In genomic region chr8:70316511-70317504, GRCm38 (mm10) we compare ENCODE assay signal across 8 mouse cellular contexts. TPM values are rescaled to one million over a fixed set of nuclear protein-coding genes. Genes with fewer than 3 reads are reported as not detected.
DNase-seq lines count a peak whose midpoint lies in the region; ATAC-seq and TF ChIP-seq lines count a peak whose summit lies in the region.

No protein-coding gene starts in this region.

- peak overlapping the region; percentile 84 for H3K4me2 ChIP-seq in lung, embryonic 14.5 days

- peaks cover 17% of the 10 kb centered on the region for H3K36me3 ChIP-seq in lung, embryonic 14.5 days (ENCODE audit: insufficient read depth)

- peak; percentile 95 for DNase-seq in lung, embryonic 14.5 days
- no peak for DNase-seq in lung, adult 2 months
- peak; percentile 54 for DNase-seq in cerebellum, adult 8-10 months
- DNase-seq in layer of hippocampus, adult 18-20 months (ENCODE audit: low spot score in 2 of 2) = peak; percentile 89 to 95
- DNase-seq in lung, postnatal 10 days = peak; percentile 82
- peak; percentile 57 for DNase-seq in skeletal muscle tissue, adult 2 months (ENCODE audit: low read depth, low spot score)
- DNase-seq in thymus, postnatal 25 days = no peak

- H3K4me3 ChIP-seq in lung, embryonic 14.5 days (ENCODE audit: low read depth, low read length) = peak overlapping the region; percentile 54
- H3K4me3 ChIP-seq in lung, adult 2 months (replicated peaks; ENCODE audit: extremely low read depth, low read depth, low read length) = no peak overlapping the region

- no peak overlapping the region for H3K27ac ChIP-seq in lung, embryonic 14.5 days (ENCODE audit: low read depth)

- 10% methylated on average over 15 of the region's 15 CpGs for WGBS in lung, embryonic 14.5 days
- WGBS in lung, adult 2 months = 31% methylated on average over 15 of the region's 15 CpGs

- ATAC-seq in lung, embryonic 14.5 days (ENCODE audit: insufficient read depth) = peak; percentile 79
- ATAC-seq in frontal cortex, adult (ENCODE audit: low TSS enrichment) = peak; percentile 73

- peak; percentile 26 for TF ChIP-seq CTCF in lung, embryonic 14.5 days (IDR thresholded peaks at IDR 0.05; ENCODE audit: low read depth)
- TF ChIP-seq CTCF in lung, adult 2 months (IDR thresholded peaks at IDR 0.05; ENCODE audit: insufficient read depth, low read length) = no peak

- no peaks in the 10 kb centered on the region for H3K9me3 ChIP-seq in lung, embryonic 14.5 days (ENCODE audit: low read depth, low read length)

- no peak overlapping the region; the same call in 1 of the 2 replicates for H3K9ac ChIP-seq in lung, embryonic 14.5 days

- H3K27me3 ChIP-seq in lung, embryonic 14.5 days (ENCODE audit: insufficient read depth, low read length) = no peaks in the 10 kb centered on the region

- no peak for TF ChIP-seq POLR2A in lung, adult 2 months (IDR thresholded peaks at IDR 0.05; ENCODE audit: borderline replicate concordance, extremely low read depth, low read depth, low read length)

- H3K4me1 ChIP-seq in lung, embryonic 14.5 days (ENCODE audit: insufficient read depth) = peaks cover 18% of the 10 kb centered on the region
- H3K4me1 ChIP-seq in lung, adult 2 months (ENCODE audit: control insufficient read depth, insufficient read depth, low read length) = no peaks in the 10 kb centered on the region

RNA-seq across cellular contexts. Expression of gene Cers1, which starts 1.2 kb away (rescaled TPM):
- polyA plus RNA-seq in lung, embryonic 14.5 days (2014; fragmentation: Nextera tagmentation; extraction: Ambion mirVana) = 2.7 and 3.6 TPM in 2 replicates
- polyA plus RNA-seq in lung, adult 2 months (2012; rRNA removed) = 2.7 TPM in 2 replicates
- 100 to 1,000 TPM; 112 to 116 TPM for total RNA-seq in layer of hippocampus, adult 18-20 months (2021)

RNA-seq across cellular contexts. Expression of gene Gdf1, which starts 12.8 kb away (rescaled TPM):
- 2.4 and 4.2 TPM in 2 replicates for polyA plus RNA-seq in lung, embryonic 14.5 days (2014; fragmentation: Nextera tagmentation; extraction: Ambion mirVana)
- 1.1 and 1.5 TPM in 2 replicates for polyA plus RNA-seq in lung, adult 2 months (2012; rRNA removed)
- 10 to 100 TPM; 15.1 to 18.2 TPM for total RNA-seq in layer of hippocampus, adult 18-20 months (2021)

RNA-seq across cellular contexts. Expression of gene Cope, which starts 14.5 kb away (rescaled TPM):
- 286 and 303 TPM in 2 replicates for polyA plus RNA-seq in lung, embryonic 14.5 days (2014; fragmentation: Nextera tagmentation; extraction: Ambion mirVana)
- 308 and 342 TPM in 2 replicates for polyA plus RNA-seq in lung, adult 2 months (2012; rRNA removed)
- 100 to 1,000 TPM; 125 to 149 TPM for total RNA-seq in layer of hippocampus, adult 18-20 months (2021)

RNA-seq across cellular contexts. Expression of gene Ddx49, which starts 14.5 kb away (rescaled TPM):
- polyA plus RNA-seq in lung, embryonic 14.5 days (2014; fragmentation: Nextera tagmentation; extraction: Ambion mirVana) = 46.1 and 47.9 TPM in 2 replicates
- polyA plus RNA-seq in lung, adult 2 months (2012; rRNA removed) = 37.2 and 43.0 TPM in 2 replicates
- total RNA-seq in layer of hippocampus, adult 18-20 months (2021) = 10 to 100 TPM; 36.3 to 49.0 TPM

RNA-seq across cellular contexts. Expression of gene Homer3, which starts 34.2 kb away (rescaled TPM):
- polyA plus RNA-seq in lung, embryonic 14.5 days (2014; fragmentation: Nextera tagmentation; extraction: Ambion mirVana) = 66.4 and 77.9 TPM in 2 replicates
- polyA plus RNA-seq in lung, adult 2 months (2012; rRNA removed) = 75.0 and 111 TPM in 2 replicates
- 10 to 100 TPM; 71.9 to 76.0 TPM for total RNA-seq in layer of hippocampus, adult 18-20 months (2021)

Comparison
In these comparisons a context has a peak if more than half of its experiments do, and no peak if none do; other contexts are left out.
1. DNase-seq: peak in lung, embryonic 14.5 days (single experiment), cerebellum, adult 8-10 months (single experiment), layer of hippocampus, adult 18-20 months (2 of 2), lung, postnatal 10 days (single experiment) and skeletal muscle tissue, adult 2 months (single experiment); none in lung, adult 2 months (single experiment) and thymus, postnatal 25 days (single experiment).